Mouse (Mus musculus): ENCODE data around the gene Cyp4f16. TPM values are rescaled to one million over a fixed set of nuclear protein-coding genes. Genes with fewer than 3 reads are reported as not detected.

Gene Cyp4f16
- polyA plus RNA-seq (2014; fragmentation: Illumina TruSeq; extraction: RNeasy Lipid Tissue Mini Kit (QIAGEN cat#74804); ENCODE audit: low replicate concordance), result 42.5 TPM

GRCm38 (mm10) chr17:32536051-32536866 is at the start of gene Cyp4f16:
Gene Cyp4f16 (plus strand): TSS chr17:32536558.

GRCm38 (mm10) chr17:32505851-32506728 is 30.3 kb upstream of the Cyp4f16 start, which contains the start of gene Cyp4f17:
Gene Cyp4f17 (plus strand): TSS chr17:32506050.

Other genes with a start within 250 kb of the Cyp4f16 start
- gene Akap8, start 215.3 kb upstream of the Cyp4f16 start, polyA plus RNA-seq (2014; fragmentation: Illumina TruSeq; extraction: RNeasy Lipid Tissue Mini Kit (QIAGEN cat#74804); ENCODE audit: low replicate concordance), result 82.2 TPM
- gene Akap8l, start 186.0 kb upstream of the Cyp4f16 start, polyA plus RNA-seq (2014; fragmentation: Illumina TruSeq; extraction: RNeasy Lipid Tissue Mini Kit (QIAGEN cat#74804); ENCODE audit: low replicate concordance), result 7.8 TPM
- 3.0 TPM for gene Wiz, start 147.1 kb upstream of the Cyp4f16 start, polyA plus RNA-seq (2014; fragmentation: Illumina TruSeq; extraction: RNeasy Lipid Tissue Mini Kit (QIAGEN cat#74804); ENCODE audit: low replicate concordance)
- gene Rasal3, start 133.0 kb upstream of the Cyp4f16 start, polyA plus RNA-seq (2014; fragmentation: Illumina TruSeq; extraction: RNeasy Lipid Tissue Mini Kit (QIAGEN cat#74804); ENCODE audit: low replicate concordance), result 0.89 TPM
- gene Pglyrp2, start 112.4 kb upstream of the Cyp4f16 start, polyA plus RNA-seq (2014; fragmentation: Illumina TruSeq; extraction: RNeasy Lipid Tissue Mini Kit (QIAGEN cat#74804); ENCODE audit: low replicate concordance), result 0.74 TPM
- not detected for gene Cyp4f39, start 83.8 kb upstream of the Cyp4f16 start, polyA plus RNA-seq (2014; fragmentation: Illumina TruSeq; extraction: RNeasy Lipid Tissue Mini Kit (QIAGEN cat#74804); ENCODE audit: low replicate concordance)
- 0.37 TPM for gene Cyp4f17, start 30.5 kb upstream of the Cyp4f16 start, polyA plus RNA-seq (2014; fragmentation: Illumina TruSeq; extraction: RNeasy Lipid Tissue Mini Kit (QIAGEN cat#74804); ENCODE audit: low replicate concordance)
- not detected for gene Cyp4f37, start 84.8 kb downstream of the Cyp4f16 start, polyA plus RNA-seq (2014; fragmentation: Illumina TruSeq; extraction: RNeasy Lipid Tissue Mini Kit (QIAGEN cat#74804); ENCODE audit: low replicate concordance)
- 21.5 TPM for gene Cyp4f40, start 122.3 kb downstream of the Cyp4f16 start, polyA plus RNA-seq (2014; fragmentation: Illumina TruSeq; extraction: RNeasy Lipid Tissue Mini Kit (QIAGEN cat#74804); ENCODE audit: low replicate concordance)
- 0.74 TPM for gene Cyp4f15, start 149.1 kb downstream of the Cyp4f16 start, polyA plus RNA-seq (2014; fragmentation: Illumina TruSeq; extraction: RNeasy Lipid Tissue Mini Kit (QIAGEN cat#74804); ENCODE audit: low replicate concordance)

All from small intestine, adult 10 weeks (tissue).